Mouse (Mus musculus): ENCODE results near the gene Fbl. TPM values are rescaled to one million over a fixed set of nuclear protein-coding genes. Genes with fewer than 3 reads are reported as not detected.
A peak's percentile ranks its signal among the peaks of the same experiment; 100 is the strongest.

Fbl gene
- polyA plus RNA-seq, 1 experiment from 2014 or later = 158 TPM

DNA sequence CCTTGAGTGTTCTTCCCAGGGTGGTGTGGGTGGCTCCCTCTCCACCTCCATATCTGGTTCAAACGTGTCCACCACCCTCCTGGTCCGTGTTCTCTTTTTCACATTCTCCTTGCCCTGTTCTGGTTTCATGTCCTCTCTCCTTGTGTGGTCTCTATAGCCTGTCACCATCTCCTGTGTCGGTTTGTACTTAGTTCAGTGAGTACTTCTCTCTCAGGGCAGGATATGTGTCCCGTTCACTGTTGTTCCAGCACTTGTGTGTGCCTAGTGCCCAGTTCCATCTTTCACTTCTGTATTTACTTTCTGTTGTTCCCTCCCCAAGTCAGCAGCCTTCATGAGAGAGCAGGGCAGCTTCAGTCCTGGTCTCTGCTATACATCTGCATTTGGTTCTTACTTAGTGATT, 5.8 kb downstream of the Fbl start:
- no peak overlapping the region for H3K4me3 ChIP-seq
- WGBS = 82% methylated on average over 4 of the region's 4 CpGs
- no peaks in the 10 kb centered on the region for H3K9me3 ChIP-seq (replicated peaks)
- no peak for DNase-seq (ENCODE audit: low spot score)
- H3K27ac ChIP-seq (replicated peaks) = no peak overlapping the region
- peaks cover 50% of the 10 kb centered on the region for H3K36me3 ChIP-seq
- no peaks in the 10 kb centered on the region for H3K27me3 ChIP-seq (ENCODE audit: low read depth, poor library complexity, severe bottlenecking)
- peaks cover 17% of the 10 kb centered on the region for H3K4me1 ChIP-seq

DNA sequence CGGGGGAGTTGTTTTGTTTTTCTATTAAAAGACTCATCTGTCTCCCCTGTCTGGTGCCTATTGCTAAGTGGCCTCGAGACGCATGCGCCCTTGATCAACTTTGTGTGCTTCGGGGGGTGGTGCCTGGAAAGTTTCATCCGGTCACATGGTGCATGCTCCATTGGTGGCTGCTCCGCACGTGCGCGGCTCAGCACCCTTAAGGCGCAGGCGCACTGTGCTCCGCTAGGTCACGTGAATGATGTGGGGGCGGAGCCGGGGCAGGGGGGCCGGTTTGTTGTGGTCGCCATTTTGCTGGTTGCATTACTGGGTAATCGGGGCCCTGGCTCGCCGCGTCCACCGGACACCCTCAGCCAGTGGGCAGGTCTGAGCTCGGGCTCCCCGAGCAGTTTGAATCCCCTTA, 9.7 kb downstream of the Fbl start, which contains the start of gene Dyrk1b:
Gene Dyrk1b, plus strand, starts transcription at position 242 of the 400 bp plus-strand sequence.
- peak within 1 kb of the TSS; percentile 83 for H3K4me3 ChIP-seq
- peaks cover 80% of the 10 kb centered on the region for H3K36me3 ChIP-seq
- peak within 1 kb of the TSS; percentile 98 for H3K27ac ChIP-seq (replicated peaks)
- no peaks in the 10 kb centered on the region for H3K9me3 ChIP-seq (replicated peaks)
- peaks cover 14% of the 10 kb centered on the region for H3K4me1 ChIP-seq
- H3K27me3 ChIP-seq (ENCODE audit: low read depth, poor library complexity, severe bottlenecking) = no peaks in the 10 kb centered on the region
- DNase-seq (ENCODE audit: low spot score) = peak; percentile 98
- WGBS = under 1% methylated on average over 25 of the region's 25 CpGs

- H3K27me3 ChIP-seq (ENCODE audit: low read depth, poor library complexity, severe bottlenecking) = no peaks in the 10 kb centered on the region
- under 1% methylated on average over 54 of the region's 56 CpGs for WGBS
- peaks cover 80% of the 10 kb centered on the region for H3K36me3 ChIP-seq
Observed at GRCm38 (mm10) chr7:28179741-28180377, 10.3 kb downstream of the Fbl start.

GRCm38 (mm10) chr7:28180890-28181289, 11.4 kb downstream of the Fbl start:
- Histone ChIP-seq H3K27me3 (ENCODE audit: low read depth, poor library complexity, severe bottlenecking) (no peaks in the 10 kb centered on the region), H3K9me3 (replicated peaks) (no peaks in the 10 kb centered on the region), H3K36me3 (peaks cover 80% of the 10 kb centered on the region), H3K27ac (replicated peaks) (peak overlapping the region; percentile 98), H3K4me1 (peaks cover 14% of the 10 kb centered on the region), H3K4me3 (peak overlapping the region; percentile 83)
- 89% methylated on average over 5 of the region's 5 CpGs for WGBS
- no peak for DNase-seq (ENCODE audit: low spot score)

More at GRCm38 (mm10) chr7:28179741-28180377, 10.3 kb downstream of the Fbl start:
- Histone ChIP-seq H3K4me1 (peaks cover 14% of the 10 kb centered on the region), H3K27ac (replicated peaks) (peak overlapping the region; percentile 98), H3K4me3 (peak overlapping the region; percentile 83), H3K9me3 (replicated peaks) (no peaks in the 10 kb centered on the region)
- DNase-seq (ENCODE audit: low spot score) = peak; percentile 95

DNA sequence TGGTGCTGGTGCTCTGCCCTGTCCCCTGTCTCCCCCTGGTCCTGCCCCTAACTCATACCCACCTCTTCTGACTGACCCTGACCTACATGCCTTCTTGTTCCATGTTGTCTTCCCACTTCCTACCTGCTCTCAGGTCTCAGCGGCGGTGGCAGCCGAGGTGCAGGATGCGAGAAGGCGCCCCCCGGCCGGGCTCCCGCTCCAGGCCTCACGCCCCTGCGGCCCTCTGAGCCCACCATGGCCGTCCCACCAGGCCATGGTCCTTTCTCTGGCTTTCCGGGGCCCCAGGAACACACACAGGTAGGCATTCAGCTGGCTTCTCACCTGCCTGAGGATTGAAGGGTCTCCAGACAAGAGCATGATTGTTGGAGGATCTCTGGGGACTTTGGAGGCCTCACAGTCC, 11.9 kb downstream of the Fbl start:
- WGBS = 94% methylated on average over 12 of the region's 12 CpGs
- H3K4me3 ChIP-seq = peak overlapping the region; percentile 83
- no peaks in the 10 kb centered on the region for H3K9me3 ChIP-seq (replicated peaks)
- peaks cover 80% of the 10 kb centered on the region for H3K36me3 ChIP-seq
- DNase-seq (ENCODE audit: low spot score) = no peak
- H3K27ac ChIP-seq (replicated peaks) = peak overlapping the region; percentile 98; the same call in 1 of the 2 replicates
- peaks cover 14% of the 10 kb centered on the region for H3K4me1 ChIP-seq
- no peaks in the 10 kb centered on the region for H3K27me3 ChIP-seq (ENCODE audit: low read depth, poor library complexity, severe bottlenecking)

GRCm38 (mm10) chr7:28182320-28182719, 12.8 kb downstream of the Fbl start:
- DNase-seq (ENCODE audit: low spot score) = no peak
- Histone ChIP-seq H3K9me3 (replicated peaks) (no peaks in the 10 kb centered on the region), H3K27me3 (ENCODE audit: low read depth, poor library complexity, severe bottlenecking) (no peaks in the 10 kb centered on the region), H3K4me3 (no peak overlapping the region), H3K36me3 (peaks cover 80% of the 10 kb centered on the region), H3K4me1 (peaks cover 14% of the 10 kb centered on the region), H3K27ac (replicated peaks) (no peak overlapping the region)
- 97% methylated on average over 22 of the region's 22 CpGs for WGBS

DNA sequence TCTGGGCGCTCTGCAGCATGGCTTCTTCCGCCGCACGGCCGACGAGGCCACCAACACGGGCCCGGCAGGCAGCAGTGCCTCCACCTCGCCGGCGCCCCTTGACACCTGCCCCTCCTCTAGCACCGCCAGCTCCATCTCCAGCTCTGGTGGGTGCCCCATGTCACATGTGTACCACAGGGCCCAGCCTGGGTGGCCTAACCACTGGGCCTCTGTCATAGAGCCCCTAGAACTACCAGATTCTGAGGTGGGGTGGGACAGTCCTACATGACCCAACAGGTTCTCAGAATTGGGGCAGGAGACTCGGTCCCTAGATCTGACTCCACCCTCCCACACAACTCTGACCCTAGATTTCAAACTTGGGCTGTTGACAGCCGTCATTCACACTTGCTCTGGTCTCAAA, 16.4 kb downstream of the Fbl start:
- no peaks in the 10 kb centered on the region for H3K27me3 ChIP-seq (ENCODE audit: low read depth, poor library complexity, severe bottlenecking)
- no peak for DNase-seq (ENCODE audit: low spot score)
- no peak overlapping the region for H3K4me3 ChIP-seq
- no peak overlapping the region for H3K27ac ChIP-seq (replicated peaks)
- peaks cover 99% of the 10 kb centered on the region for H3K36me3 ChIP-seq
- H3K4me1 ChIP-seq = peaks cover 7% of the 10 kb centered on the region
- H3K9me3 ChIP-seq (replicated peaks) = no peaks in the 10 kb centered on the region
- 95% methylated on average over 14 of the region's 14 CpGs for WGBS

DNA sequence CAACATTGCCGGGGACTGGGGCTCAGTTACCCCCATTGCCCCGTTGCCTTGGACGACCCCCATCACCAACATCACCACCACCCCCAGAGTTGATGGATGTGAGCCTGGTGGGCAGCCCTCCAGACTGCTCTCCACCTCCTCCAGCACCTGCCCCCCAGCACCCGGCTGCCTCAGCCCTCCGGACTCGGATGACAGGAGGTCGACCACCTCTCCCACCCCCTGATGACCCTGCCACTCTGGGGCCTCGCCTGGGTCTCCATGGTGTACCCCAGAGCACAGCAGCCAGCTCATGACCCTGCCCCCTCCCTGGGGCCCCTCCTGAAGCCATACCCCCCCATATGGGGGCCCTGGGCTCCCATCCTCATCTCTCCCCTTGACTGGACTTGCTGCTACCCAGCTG, 17.1 kb downstream of the Fbl start:
- Histone ChIP-seq H3K4me1 (no peaks in the 10 kb centered on the region; the same call in 1 of the 2 replicates), H3K27ac (replicated peaks) (no peak overlapping the region), H3K36me3 (peaks cover 100% of the 10 kb centered on the region), H3K4me3 (no peak overlapping the region), H3K9me3 (replicated peaks) (no peaks in the 10 kb centered on the region), H3K27me3 (ENCODE audit: low read depth, poor library complexity, severe bottlenecking) (no peaks in the 10 kb centered on the region)
- 90% methylated on average over 8 of the region's 8 CpGs for WGBS
- no peak for DNase-seq (ENCODE audit: low spot score)

DNA sequence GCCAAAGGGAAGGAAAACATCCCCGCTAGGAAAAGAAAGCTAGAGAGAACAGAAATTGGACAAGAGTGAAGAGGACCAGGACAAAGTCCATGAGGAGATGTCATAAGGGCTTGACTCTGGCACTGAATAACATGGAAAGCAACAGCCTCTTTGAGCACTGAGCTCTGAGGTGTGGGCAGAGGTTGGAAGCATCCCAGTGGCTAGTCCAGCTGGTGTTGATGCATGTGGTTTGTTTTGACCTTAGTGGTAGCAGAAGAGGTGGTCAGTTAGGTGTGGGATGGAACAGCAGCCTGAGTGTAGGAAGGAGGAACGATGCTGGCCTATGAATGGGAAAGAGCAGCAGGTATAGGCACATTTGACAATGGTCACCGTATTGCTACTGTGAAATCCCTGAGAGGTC, 22.0 kb downstream of the Fbl start:
- H3K36me3 ChIP-seq = peaks cover 94% of the 10 kb centered on the region
- H3K27me3 ChIP-seq (ENCODE audit: low read depth, poor library complexity, severe bottlenecking) = no peaks in the 10 kb centered on the region
- no peak overlapping the region for H3K4me3 ChIP-seq
- DNase-seq (ENCODE audit: low spot score) = no peak
- no peaks in the 10 kb centered on the region for H3K4me1 ChIP-seq
- no peaks in the 10 kb centered on the region for H3K9me3 ChIP-seq (replicated peaks)
- H3K27ac ChIP-seq (replicated peaks) = no peak overlapping the region
- WGBS = 93% methylated on average over 3 of the region's 3 CpGs

GRCm38 (mm10) chr7:28191903-28192302, 22.4 kb downstream of the Fbl start:
- Histone ChIP-seq H3K4me1 (no peaks in the 10 kb centered on the region), H3K36me3 (peaks cover 93% of the 10 kb centered on the region), H3K4me3 (no peak overlapping the region), H3K9me3 (replicated peaks) (no peaks in the 10 kb centered on the region), H3K27me3 (ENCODE audit: low read depth, poor library complexity, severe bottlenecking) (no peaks in the 10 kb centered on the region), H3K27ac (replicated peaks) (no peak overlapping the region)
- no peak for DNase-seq (ENCODE audit: low spot score)
- 96% methylated on average over 1 of the region's 1 CpGs for WGBS

DNA sequence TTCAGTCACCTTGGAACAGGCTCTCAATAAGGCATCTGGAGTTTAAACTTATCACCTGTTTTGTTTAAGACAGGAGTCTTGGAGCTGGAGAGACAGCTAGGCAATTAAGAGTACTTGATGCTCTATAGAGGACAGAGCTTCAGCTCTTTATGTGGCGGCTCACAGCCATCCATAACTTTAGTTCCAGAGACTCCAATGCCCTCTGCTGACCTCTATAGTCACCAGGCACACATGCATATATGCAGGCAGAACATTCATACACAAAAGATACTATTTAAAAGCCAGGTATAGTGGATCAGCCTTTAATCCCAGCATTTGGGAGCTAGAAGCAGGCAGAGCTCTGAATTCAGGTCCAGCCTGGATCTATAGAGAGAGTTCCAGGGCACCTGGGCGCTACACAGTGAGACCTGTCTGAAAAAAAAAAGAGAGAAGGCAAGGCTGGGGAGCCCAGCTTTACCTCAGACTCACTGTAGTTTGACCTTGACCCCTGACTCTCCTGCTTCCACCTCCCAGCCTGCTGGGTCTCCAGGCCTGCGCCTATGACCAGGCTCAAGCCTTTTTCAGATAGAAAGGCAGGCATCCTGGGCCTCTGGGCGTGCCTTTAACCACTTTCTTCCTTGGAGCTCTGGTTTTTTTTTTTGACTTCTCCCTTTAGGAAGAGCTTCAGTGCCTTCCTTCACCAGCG, 26.0 kb downstream of the Fbl start:
- Histone ChIP-seq H3K27me3 (ENCODE audit: low read depth, poor library complexity, severe bottlenecking) (no peaks in the 10 kb centered on the region), H3K27ac (replicated peaks) (no peak overlapping the region), H3K4me1 (no peaks in the 10 kb centered on the region), H3K9me3 (replicated peaks) (no peaks in the 10 kb centered on the region), H3K4me3 (no peak overlapping the region), H3K36me3 (peaks cover 69% of the 10 kb centered on the region)
- DNase-seq (ENCODE audit: low spot score) = no peak
- 87% methylated on average over 5 of the region's 5 CpGs for WGBS

GRCm38 (mm10) chr7:28196528-28196927, 27.0 kb downstream of the Fbl start:
- Histone ChIP-seq H3K36me3 (peaks cover 59% of the 10 kb centered on the region), H3K27ac (replicated peaks) (no peak overlapping the region), H3K9me3 (replicated peaks) (no peaks in the 10 kb centered on the region), H3K4me3 (no peak overlapping the region), H3K4me1 (no peaks in the 10 kb centered on the region), H3K27me3 (ENCODE audit: low read depth, poor library complexity, severe bottlenecking) (no peaks in the 10 kb centered on the region)
- no peak for DNase-seq (ENCODE audit: low spot score)
- 90% methylated on average over 14 of the region's 14 CpGs for WGBS

GRCm38 (mm10) chr7:28199054-28199453, 29.5 kb downstream of the Fbl start:
- H3K4me1 ChIP-seq = no peaks in the 10 kb centered on the region
- DNase-seq (ENCODE audit: low spot score) = no peak
- peaks cover 35% of the 10 kb centered on the region for H3K36me3 ChIP-seq
- WGBS = 73% methylated on average over 4 of the region's 4 CpGs
- H3K9me3 ChIP-seq (replicated peaks) = peaks cover 9% of the 10 kb centered on the region; the same call in 1 of the 2 replicates
- no peaks in the 10 kb centered on the region for H3K27me3 ChIP-seq (ENCODE audit: low read depth, poor library complexity, severe bottlenecking)
- H3K27ac ChIP-seq (replicated peaks) = no peak overlapping the region
- H3K4me3 ChIP-seq = no peak overlapping the region

Measured in midbrain, embryonic 10.5 days (tissue).